Mouse (Mus musculus) forebrain, embryonic 14.5 days (tissue): ENCODE results near the gene Hoxa10. TPM values are rescaled to one million over a fixed set of nuclear protein-coding genes. Genes with fewer than 3 reads are reported as not detected.
A peak's percentile ranks its signal among the peaks of the same experiment; 100 is the strongest.

Source experiments
- ATAC-seq: fragments of 200-750 bp; cut with Nextera tagmentation; 2 replicates; pipeline ENCODE4 v1.8.0; 2017; ENCODE audit warnings: mild to moderate bottlenecking, moderate library complexity
- DNase-seq: peaks from one replicate; pipeline ENCODE4 v3.0.0-alpha.2; 2015; ENCODE audit warnings: low spot score
- H3K27ac ChIP-seq: fragments of 300-500 bp; sonication (generic); 2 replicates; pipeline ENCODE4 v1.5.1; 2014; ENCODE audit warnings: low read depth, mild to moderate bottlenecking, control low read depth, low read length, moderate library complexity
- H3K27me3 ChIP-seq: fragments of 300-500 bp; sonication (generic); replicated peaks from 2 replicates; pipeline ENCODE4 v1.6.1; 2014; ENCODE audit warnings: low read length, control low read depth, mixed read lengths; ENCODE audit not compliant: control insufficient read depth, insufficient read depth
- H3K36me3 ChIP-seq: fragments of 300-500 bp; sonication (generic); 2 replicates; pipeline ENCODE4 v1.6.1; 2014; ENCODE audit warnings: low read length, control low read depth; ENCODE audit not compliant: control insufficient read depth, insufficient read depth
- H3K4me1 ChIP-seq: fragments of 300-500 bp; sonication (generic); 2 replicates; pipeline ENCODE4 v1.6.1; 2014; ENCODE audit warnings: antibody characterized with exemption, low read length, control low read depth; ENCODE audit not compliant: control insufficient read depth, insufficient read depth
- H3K4me2 ChIP-seq: fragments of 300-500 bp; sonication (generic); 2 replicates; pipeline ENCODE4 v1.6.1; 2014; ENCODE audit warnings: mild to moderate bottlenecking, control low read depth, low read length
- H3K4me3 ChIP-seq: fragments of 300-500 bp; sonication (generic); 2 replicates; pipeline ENCODE4 v1.5.1; 2014; ENCODE audit warnings: low read depth, low read length, control low read depth
- H3K9ac ChIP-seq: fragments of 300-500 bp; sonication (generic); 2 replicates; pipeline ENCODE4 v1.6.1; 2014; ENCODE audit warnings: mild to moderate bottlenecking, low read length, control low read depth, moderate library complexity
- H3K9me3 ChIP-seq: fragments of 300-500 bp; sonication (generic); replicated peaks from 2 replicates; pipeline ENCODE4 v1.6.1; 2016; ENCODE audit warnings: low read length, control low read depth, mixed read lengths; ENCODE audit not compliant: control insufficient read depth
- WGBS: fragments of 180-500 bp; shearing (Covaris S2); extraction: QIAGEN DNeasy Blood & Tissue Kit; methylation state at CpG from one replicate; pipeline ENCODE4 v1.1.7; 2014; 5-methylcytosine and 5-hydroxymethylcytosine counted together
- polyA plus RNA-seq: library from polyadenylated mRNA; unstranded; fragments of >200 nt; fragmentation: Nextera tagmentation; extraction: Ambion mirVana; gene quantifications from 2 replicates; pipeline ENCODE4 v1.2.1, GENCODE M21; 2014

Hoxa10 gene
- not detected in 2 replicates for polyA plus RNA-seq

- DNase-seq: peak; percentile 81
- H3K4me2 ChIP-seq: no peak within 1 kb of the TSS
- H3K27ac ChIP-seq: no peak within 1 kb of the TSS
- ATAC-seq: peak; percentile 61; the same call in 1 of the 2 replicates
- peaks cover 97% of the 10 kb centered on the region for H3K27me3 ChIP-seq
- no peaks in the 10 kb centered on the region for H3K9me3 ChIP-seq
- WGBS: under 1% methylated on average over 35 of the region's 35 CpGs
- H3K36me3 ChIP-seq: no peaks in the 10 kb centered on the region
- no peaks in the 10 kb centered on the region for H3K4me1 ChIP-seq
- H3K4me3 ChIP-seq: no peak within 1 kb of the TSS
- H3K9ac ChIP-seq: no peak within 1 kb of the TSS
Measured at GRCm38 (mm10) chr6:52240389-52241000, at the start of gene Hoxa10. Hoxa10 (minus strand) TSS chr6:52240854.

- WGBS: 14% methylated on average over 12 of the region's 12 CpGs
- DNase-seq (no peak), ATAC-seq (no peak)
- no peak overlapping the region for H3K4me2 ChIP-seq
- peaks cover 64% of the 10 kb centered on the region for H3K27me3 ChIP-seq
- no peaks in the 10 kb centered on the region for H3K4me1 ChIP-seq
- H3K4me3 ChIP-seq: no peak overlapping the region
- no peak overlapping the region for H3K27ac ChIP-seq
- no peak overlapping the region for H3K9ac ChIP-seq
- no peaks in the 10 kb centered on the region for H3K36me3 ChIP-seq
- H3K9me3 ChIP-seq: no peaks in the 10 kb centered on the region
Measured at GRCm38 (mm10) chr6:52290186-52290585, 49.5 kb upstream of the Hoxa10 start.

- no peak for ATAC-seq
- H3K27ac ChIP-seq: no peak overlapping the region
- no peak overlapping the region for H3K9ac ChIP-seq
- no peaks in the 10 kb centered on the region for H3K4me1 ChIP-seq
- H3K36me3 ChIP-seq: no peaks in the 10 kb centered on the region
- no peak for DNase-seq
- no peak overlapping the region for H3K4me2 ChIP-seq
- H3K9me3 ChIP-seq: no peaks in the 10 kb centered on the region
- WGBS: 86% methylated on average over 5 of the region's 5 CpGs
- H3K4me3 ChIP-seq: no peak overlapping the region
- peaks cover 28% of the 10 kb centered on the region for H3K27me3 ChIP-seq
Measured at GRCm38 (mm10) chr6:52283896-52284295, 43.2 kb upstream of the Hoxa10 start.

- no peak overlapping the region for H3K4me3 ChIP-seq
- ATAC-seq: no peak
- no peak for DNase-seq
- no peak overlapping the region for H3K9ac ChIP-seq
- H3K4me1 ChIP-seq: no peaks in the 10 kb centered on the region
- H3K27me3 ChIP-seq: peaks cover 40% of the 10 kb centered on the region
- no peak overlapping the region for H3K4me2 ChIP-seq
- no peaks in the 10 kb centered on the region for H3K9me3 ChIP-seq
- no peak overlapping the region for H3K27ac ChIP-seq
- 68% methylated on average over 12 of the region's 12 CpGs for WGBS
- no peaks in the 10 kb centered on the region for H3K36me3 ChIP-seq
Measured at GRCm38 (mm10) chr6:52281084-52281483, 40.4 kb upstream of the Hoxa10 start.

- Histone ChIP-seq H3K4me1 (no peaks in the 10 kb centered on the region), H3K4me2 (no peak overlapping the region), H3K9me3 (no peaks in the 10 kb centered on the region), H3K27ac (no peak overlapping the region), H3K27me3 (peaks cover 77% of the 10 kb centered on the region), H3K36me3 (no peaks in the 10 kb centered on the region), H3K4me3 (no peak overlapping the region), H3K9ac (no peak overlapping the region)
- 9% methylated on average over 5 of the region's 5 CpGs for WGBS
- DNase-seq (no peak), ATAC-seq (no peak)
Measured at GRCm38 (mm10) chr6:52276920-52277319, 36.3 kb upstream of the Hoxa10 start.

- Histone ChIP-seq H3K4me1 (no peaks in the 10 kb centered on the region), H3K9me3 (no peaks in the 10 kb centered on the region), H3K36me3 (no peaks in the 10 kb centered on the region), H3K4me3 (no peak overlapping the region), H3K27me3 (peaks cover 81% of the 10 kb centered on the region), H3K4me2 (no peak overlapping the region), H3K27ac (no peak overlapping the region), H3K9ac (no peak overlapping the region)
- no peak for ATAC-seq
- WGBS: under 1% methylated on average over 6 of the region's 6 CpGs
- DNase-seq: no peak
Measured at GRCm38 (mm10) chr6:52276382-52276781, 35.7 kb upstream of the Hoxa10 start.

- Histone ChIP-seq H3K4me3 (no peak overlapping the region), H3K4me2 (no peak overlapping the region), H3K4me1 (no peaks in the 10 kb centered on the region), H3K36me3 (no peaks in the 10 kb centered on the region), H3K27me3 (peaks cover 82% of the 10 kb centered on the region), H3K9ac (no peak overlapping the region), H3K9me3 (no peaks in the 10 kb centered on the region), H3K27ac (no peak overlapping the region)
- WGBS: 6% methylated on average over 8 of the region's 8 CpGs
- no peak for ATAC-seq
- DNase-seq: no peak
Measured at GRCm38 (mm10) chr6:52275563-52276280, 35.1 kb upstream of the Hoxa10 start.

GRCm38 (mm10) chr6:52274576-52274975 is 33.9 kb upstream of the Hoxa10 start:
- Histone ChIP-seq H3K4me3 (no peak overlapping the region), H3K9me3 (no peaks in the 10 kb centered on the region), H3K27ac (no peak overlapping the region), H3K9ac (no peak overlapping the region), H3K4me1 (no peaks in the 10 kb centered on the region), H3K4me2 (no peak overlapping the region), H3K36me3 (no peaks in the 10 kb centered on the region), H3K27me3 (peaks cover 93% of the 10 kb centered on the region)
- ATAC-seq: no peak
- WGBS: 1% methylated on average over 11 of the region's 11 CpGs
- DNase-seq: no peak

GRCm38 (mm10) chr6:52273656-52274280 is 33.1 kb upstream of the Hoxa10 start:
- Histone ChIP-seq H3K27me3 (peaks cover 95% of the 10 kb centered on the region), H3K9me3 (no peaks in the 10 kb centered on the region)
- DNase-seq: no peak

More at GRCm38 (mm10) chr6:52273656-52274280, 33.1 kb upstream of the Hoxa10 start:
- Histone ChIP-seq H3K27ac (no peak overlapping the region), H3K4me3 (no peak overlapping the region), H3K36me3 (no peaks in the 10 kb centered on the region), H3K4me1 (no peaks in the 10 kb centered on the region), H3K9ac (no peak overlapping the region), H3K4me2 (no peak overlapping the region)
- ATAC-seq: no peak
- WGBS: 1% methylated on average over 22 of the region's 22 CpGs
